Mouse (Mus musculus): ENCODE measurements at regions not wholly inside any gene's neighbourhood (a gene's known extent, or its start where the extent isn't known, plus 50 kb on each side); places are given as distances from the start of the nearest gene placed in this dataset.

DNA sequence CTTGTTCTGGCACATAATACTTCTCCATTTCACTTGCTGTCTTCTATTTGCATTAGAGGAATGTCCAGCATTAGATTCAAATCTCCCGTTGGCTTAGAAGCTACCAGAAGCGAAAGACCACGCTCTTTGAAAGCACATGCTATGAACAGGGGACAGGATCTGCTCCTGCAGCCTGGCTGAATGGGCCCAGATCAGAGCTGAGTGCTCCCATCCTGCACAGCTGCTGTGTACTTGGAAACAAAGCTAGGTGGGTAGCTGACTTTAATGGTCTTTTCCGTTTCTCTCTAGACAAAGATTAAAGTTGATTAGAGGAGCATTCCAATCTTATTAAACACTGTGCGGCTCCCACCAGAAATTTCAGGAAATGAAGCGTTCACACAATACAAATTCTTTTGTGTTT lies 468.6 kb downstream of the Mctp2 start:
- TF ChIP-seq CTCF (IDR thresholded peaks at IDR 0.05; ENCODE audit: low read depth, low read length) (no peak), POLR2A (IDR thresholded peaks at IDR 0.05; ENCODE audit: insufficient read depth, low read length) (no peak), EP300 (IDR thresholded peaks at IDR 0.05; ENCODE audit: insufficient read depth, low read depth, low read length) (no peak)
